Mouse (Mus musculus): ENCODE measurements around the gene Arhgef28.
"Not testable (repeated sequence)": the region's sequence is repeated elsewhere in the genome, so short reads cannot be mapped to it uniquely, and the experiment has no call there.

The Arhgef28 gene

GRCm38 (mm10) chr13:98073190-98073589 lies 133.0 kb downstream of the Arhgef28 start:
- no peak for DNase-seq (ENCODE audit: low spot score in 2 of 2)

GRCm38 (mm10) chr13:98070458-98070857 lies 135.8 kb downstream of the Arhgef28 start:
- no peak for DNase-seq (ENCODE audit: low spot score in 2 of 2)

DNA sequence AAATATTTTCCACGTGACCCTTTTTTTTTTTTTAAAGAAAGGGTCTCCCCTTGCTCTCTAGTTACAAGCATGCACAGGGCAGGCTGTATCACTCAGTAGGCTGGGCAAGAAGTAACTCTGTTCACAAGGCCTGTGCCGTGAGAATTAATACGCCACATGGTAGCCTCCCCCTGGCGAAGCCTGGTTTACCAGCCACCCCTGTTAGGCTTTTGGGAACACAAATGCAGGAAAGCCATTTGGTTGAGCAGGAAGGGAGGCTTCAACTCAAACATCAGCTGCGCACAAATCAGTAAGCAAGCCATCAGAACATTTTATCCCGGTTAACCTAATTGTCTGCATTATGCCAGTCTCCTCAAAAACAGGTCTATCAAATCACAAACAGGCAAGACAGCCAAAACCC lies 136.6 kb downstream of the Arhgef28 start:
- DNase-seq (ENCODE audit: low spot score in 2 of 2): no peak

DNA sequence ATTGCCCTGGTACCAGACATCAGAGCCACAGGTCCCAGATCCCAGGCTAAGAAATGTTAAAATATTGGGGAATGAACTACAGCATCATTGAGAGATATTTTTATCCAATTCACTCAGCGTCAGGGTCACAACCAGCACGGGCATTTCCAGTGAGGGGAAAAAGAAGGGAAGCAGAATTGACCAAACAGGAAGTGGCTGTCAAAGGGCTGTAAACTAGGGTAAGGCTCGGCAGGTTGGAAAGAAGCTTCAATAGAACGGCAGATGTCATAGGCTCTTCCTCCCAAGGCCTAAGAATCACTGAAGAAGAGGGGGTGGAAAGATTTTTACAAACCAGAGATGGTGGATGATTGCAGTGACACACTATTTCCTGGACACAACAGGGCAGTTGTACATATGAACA lies 143.4 kb downstream of the Arhgef28 start:
- no peak for DNase-seq (ENCODE audit: low spot score in 2 of 2)

DNA sequence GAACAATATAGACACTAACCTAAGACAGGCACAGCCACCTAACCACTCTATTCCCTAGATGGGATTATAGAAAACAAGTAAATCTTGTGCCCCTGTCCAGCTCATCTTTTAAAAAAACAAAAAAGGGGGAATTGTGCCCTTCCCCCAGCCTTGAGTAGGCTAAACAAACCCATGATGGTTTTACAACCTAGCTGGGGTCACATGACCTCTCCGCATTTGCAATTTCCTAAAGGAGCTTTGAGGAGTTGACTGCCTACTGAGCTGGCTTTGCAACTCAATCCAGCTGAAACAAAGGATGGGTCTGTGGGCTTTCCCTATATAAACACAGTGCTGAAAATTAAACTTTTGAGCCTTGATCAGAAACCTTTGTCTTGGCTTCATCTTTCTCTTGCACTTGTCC lies 146.1 kb downstream of the Arhgef28 start:
- not testable (repeated sequence) for DNase-seq (ENCODE audit: low spot score in 2 of 2)

- no peak for DNase-seq (ENCODE audit: low spot score in 2 of 2)
Observed at GRCm38 (mm10) chr13:98055194-98055593, 151.0 kb downstream of the Arhgef28 start.

DNA sequence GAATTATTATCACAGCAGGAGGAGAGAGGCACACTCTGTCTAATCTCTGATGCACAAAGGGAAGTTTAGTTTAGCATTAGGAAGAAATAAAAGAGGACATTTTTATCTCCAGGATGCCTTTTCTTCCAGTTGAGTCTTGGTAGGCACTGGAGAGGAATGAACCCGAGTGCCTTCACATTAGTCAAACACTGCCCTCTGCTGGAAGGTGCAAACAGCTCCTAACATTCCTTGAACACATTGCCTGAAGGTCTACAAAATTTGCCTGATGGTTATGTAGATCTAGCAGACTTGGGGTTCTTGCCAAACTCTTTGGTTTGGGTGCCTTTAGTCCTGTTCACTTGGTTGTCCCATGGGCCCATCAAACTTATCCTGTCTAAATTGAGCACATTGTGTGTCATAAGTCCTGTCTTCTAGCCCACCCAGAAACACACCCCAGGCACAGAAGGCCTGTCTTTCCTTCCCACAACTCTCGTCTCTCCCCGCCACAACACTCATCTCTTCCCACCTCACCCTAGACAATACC lies 165.6 kb downstream of the Arhgef28 start:
- peak in 1 of 2 experiments; percentile 58 for DNase-seq (ENCODE audit: low spot score in 2 of 2)

GRCm38 (mm10) chr13:98038731-98039130 lies 167.5 kb downstream of the Arhgef28 start:
- no peak for DNase-seq (ENCODE audit: low spot score in 2 of 2)

- DNase-seq (ENCODE audit: low spot score in 2 of 2): no peak
Observed at GRCm38 (mm10) chr13:98037693-98038092, 168.5 kb downstream of the Arhgef28 start.

DNA sequence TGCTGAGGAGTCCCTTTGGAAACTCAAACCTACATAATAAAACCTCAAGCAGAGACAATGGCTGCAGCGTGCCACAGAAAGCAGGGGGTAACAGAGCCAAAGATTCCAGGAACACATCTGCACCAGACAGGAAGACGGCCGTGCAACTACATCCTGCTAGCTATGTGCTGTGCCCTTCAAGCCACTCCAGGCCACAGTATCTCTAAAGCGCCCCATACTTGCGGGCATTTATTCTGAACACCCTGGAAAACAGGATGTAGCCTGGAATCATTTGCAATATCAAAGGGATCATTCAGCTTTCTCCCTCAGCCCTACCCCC lies 174.6 kb downstream of the Arhgef28 start:
- DNase-seq (ENCODE audit: low spot score in 2 of 2): no peak

DNA sequence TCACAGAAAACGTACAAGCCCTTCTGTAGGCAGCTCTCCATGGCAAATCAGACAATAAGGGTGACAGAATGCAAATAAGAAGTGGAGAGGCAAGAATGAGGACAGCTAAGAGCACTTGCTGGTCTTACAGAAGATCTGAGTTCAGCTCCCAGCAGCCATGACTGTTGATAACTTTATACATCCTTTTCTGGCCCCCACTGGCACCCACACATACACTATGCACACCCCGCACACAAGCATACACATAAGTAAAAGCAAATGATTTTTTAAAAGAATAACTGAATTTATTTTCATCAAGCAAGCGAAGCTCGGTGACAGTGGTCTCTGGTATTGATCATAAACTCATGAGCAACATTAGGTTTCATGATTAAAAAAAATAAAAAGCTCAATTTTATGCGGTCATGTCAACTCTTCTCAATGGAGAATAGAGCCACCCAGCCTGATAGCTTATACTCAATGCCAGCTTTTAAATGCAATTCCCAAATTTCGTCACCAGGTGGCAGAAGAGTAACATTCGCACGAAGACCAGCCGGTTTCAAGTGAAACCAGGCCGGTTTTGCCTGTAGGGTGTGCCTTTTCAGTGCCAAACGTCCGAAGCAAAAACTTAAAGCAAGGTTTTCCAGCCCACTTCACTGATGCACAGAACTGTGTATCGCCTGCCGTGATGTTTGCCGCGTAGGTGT lies 175.1 kb downstream of the Arhgef28 start:
- peak; percentile 60 to 79 for DNase-seq (ENCODE audit: low spot score in 2 of 2)

- no peak for DNase-seq (ENCODE audit: low spot score in 2 of 2)
Observed at GRCm38 (mm10) chr13:98030041-98030440, 176.2 kb downstream of the Arhgef28 start.

DNA sequence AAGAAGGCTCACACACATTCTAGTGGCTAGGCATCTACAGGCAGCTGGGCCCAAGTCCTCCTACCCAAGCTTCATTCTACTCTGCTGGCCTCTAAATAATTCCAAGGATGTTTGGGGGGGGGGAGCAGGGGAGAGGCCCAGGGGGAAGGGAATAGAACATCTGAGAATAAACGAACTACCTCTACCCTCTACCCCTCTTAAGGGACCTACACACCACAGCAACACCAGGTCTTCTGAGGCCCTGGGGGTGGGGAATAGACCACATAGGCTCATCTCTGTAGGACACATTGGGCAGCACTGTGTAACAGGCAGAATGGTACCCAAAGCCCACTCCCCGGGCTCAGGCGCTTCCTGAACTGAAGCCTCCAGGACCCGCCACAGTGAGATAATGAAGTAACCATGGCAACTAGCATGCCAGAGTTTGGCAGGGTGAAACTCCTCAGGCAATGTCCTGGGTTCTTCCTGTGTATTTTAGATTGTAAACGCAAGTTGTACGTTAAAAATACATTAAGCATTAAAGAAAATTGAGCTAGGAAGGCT lies 177.5 kb downstream of the Arhgef28 start:
- no peak for DNase-seq (ENCODE audit: low spot score in 2 of 2)

DNA sequence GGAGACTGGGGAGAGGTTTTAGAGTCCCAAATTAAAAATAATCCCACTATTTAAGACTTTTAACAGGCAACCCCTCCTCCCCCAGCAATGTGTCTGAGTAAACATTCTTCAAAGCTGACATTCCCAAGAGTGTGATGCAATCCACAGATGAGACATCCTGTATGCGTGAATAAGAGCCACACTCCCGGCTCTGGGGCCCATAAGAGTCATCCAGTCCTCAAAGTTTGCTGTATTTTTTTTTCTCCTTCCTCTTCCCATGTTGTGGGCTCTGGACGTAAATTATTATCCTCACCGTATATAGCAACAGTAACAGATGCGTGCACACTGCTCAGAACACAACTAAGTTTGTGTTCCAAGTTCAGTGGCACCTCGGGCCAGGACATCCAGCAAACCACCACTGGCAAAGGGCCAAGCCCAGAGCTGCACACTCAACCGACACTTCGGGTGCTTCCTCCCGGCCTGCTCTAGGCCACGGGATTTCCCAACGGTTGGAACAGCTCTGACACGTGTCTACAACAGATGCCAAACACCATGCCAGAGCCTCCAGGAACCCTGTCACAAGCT lies 178.5 kb downstream of the Arhgef28 start:
- no peak for DNase-seq (ENCODE audit: low spot score in 2 of 2)

GRCm38 (mm10) chr13:98027122-98027521 lies 179.1 kb downstream of the Arhgef28 start:
- DNase-seq (ENCODE audit: low spot score in 2 of 2): no peak

DNA sequence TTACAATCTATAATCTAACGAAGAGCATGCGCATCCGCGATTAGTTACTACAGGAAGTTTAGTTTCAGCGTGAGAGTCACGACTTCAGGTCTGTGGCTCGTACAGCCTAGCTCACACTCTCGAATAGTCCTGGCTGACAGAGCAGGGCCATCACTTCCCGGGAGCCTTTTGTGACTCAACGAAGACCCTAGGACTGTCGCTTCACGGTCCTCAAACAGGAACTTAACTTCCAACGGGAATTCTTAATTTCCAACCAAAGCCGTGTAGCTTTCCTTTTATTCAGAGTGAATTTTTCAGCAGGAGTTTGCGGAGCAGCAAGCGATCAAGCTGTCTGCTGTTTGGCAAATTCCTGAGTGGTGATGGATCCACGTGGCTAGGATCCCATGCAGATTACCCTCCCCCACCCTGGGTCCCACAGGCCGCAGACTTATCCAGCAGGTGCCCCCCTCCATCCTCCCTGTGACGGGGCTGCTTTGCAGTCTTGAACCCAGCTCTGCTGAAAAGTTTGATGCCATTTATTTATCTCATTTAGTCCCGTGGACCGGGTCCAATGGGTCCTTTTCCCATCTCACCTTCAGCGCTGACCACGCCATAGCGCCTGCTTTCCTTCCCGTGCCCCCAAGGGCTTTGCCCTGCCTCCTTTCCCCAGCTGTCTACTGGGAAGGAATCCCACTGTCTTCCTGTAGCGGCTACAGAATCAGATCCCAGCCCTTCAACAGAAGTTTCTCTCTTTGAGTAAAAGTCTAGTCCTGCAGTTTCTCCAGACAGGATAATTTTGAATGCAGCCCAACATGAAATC lies 180.3 kb downstream of the Arhgef28 start:
- DNase-seq (ENCODE audit: low spot score in 2 of 2): no peak

DNA sequence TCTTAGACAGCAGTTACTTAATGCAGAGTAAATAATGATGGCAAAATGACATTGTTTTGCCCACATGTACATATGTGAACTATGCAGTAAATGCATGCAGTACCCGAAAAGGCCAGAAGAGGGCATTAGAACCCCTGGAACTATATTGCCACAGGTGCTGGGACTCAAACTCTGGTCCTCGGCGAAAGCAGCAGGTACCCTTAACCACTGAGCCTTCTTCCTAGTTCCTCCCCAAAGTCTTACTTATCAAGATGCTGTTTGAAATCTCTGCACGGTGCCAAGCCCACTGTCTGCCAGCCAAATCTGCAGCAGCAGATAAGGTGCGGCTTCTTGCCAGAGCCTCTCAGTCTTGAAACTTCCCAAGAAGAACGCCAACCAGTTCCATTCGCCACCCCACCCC lies 181.1 kb downstream of the Arhgef28 start:
- peak in 1 of 2 experiments; percentile 25 for DNase-seq (ENCODE audit: low spot score in 2 of 2)

DNA sequence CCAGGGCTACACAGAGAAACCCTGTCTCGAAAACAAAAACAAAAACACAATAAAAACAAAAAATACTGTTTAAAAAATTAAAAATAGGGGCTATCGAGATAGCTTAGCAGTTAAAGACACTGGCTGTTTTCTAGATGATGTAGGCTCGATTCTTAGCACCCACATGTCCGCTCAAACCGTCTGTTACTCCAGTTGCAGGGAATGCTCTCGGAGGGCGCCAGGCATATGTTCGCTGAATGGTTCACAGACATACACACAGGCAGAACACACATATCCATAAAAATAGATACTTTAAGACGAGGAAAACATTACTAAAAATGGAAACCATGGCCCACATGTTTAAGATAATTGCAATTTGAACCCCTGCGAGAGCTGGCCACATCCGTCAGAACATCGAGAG lies 181.6 kb downstream of the Arhgef28 start:
- DNase-seq (ENCODE audit: low spot score in 2 of 2): no peak

DNA sequence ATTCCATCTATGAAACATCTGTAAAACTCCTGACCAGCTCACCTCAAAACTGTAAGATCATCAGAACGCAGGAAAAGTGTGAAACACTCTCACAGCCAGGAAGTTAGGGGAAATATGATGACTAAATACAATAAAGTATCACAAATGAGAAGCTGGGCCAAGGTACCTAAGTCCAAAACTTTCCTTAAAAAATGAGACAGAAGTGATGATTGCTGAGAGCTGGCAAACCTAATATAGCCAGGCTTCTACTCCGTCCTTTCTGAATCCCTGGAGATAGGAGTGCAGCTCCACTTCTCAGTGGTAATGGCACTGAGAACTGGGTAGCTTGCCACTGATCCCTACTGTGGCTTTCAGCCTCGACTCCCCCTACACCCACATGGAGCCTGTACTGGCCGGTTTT lies 184.3 kb downstream of the Arhgef28 start:
- no peak for DNase-seq (ENCODE audit: low spot score in 2 of 2)

GRCm38 (mm10) chr13:98018837-98019236 lies 187.4 kb downstream of the Arhgef28 start:
- DNase-seq (ENCODE audit: low spot score in 2 of 2): not testable (repeated sequence)

DNA sequence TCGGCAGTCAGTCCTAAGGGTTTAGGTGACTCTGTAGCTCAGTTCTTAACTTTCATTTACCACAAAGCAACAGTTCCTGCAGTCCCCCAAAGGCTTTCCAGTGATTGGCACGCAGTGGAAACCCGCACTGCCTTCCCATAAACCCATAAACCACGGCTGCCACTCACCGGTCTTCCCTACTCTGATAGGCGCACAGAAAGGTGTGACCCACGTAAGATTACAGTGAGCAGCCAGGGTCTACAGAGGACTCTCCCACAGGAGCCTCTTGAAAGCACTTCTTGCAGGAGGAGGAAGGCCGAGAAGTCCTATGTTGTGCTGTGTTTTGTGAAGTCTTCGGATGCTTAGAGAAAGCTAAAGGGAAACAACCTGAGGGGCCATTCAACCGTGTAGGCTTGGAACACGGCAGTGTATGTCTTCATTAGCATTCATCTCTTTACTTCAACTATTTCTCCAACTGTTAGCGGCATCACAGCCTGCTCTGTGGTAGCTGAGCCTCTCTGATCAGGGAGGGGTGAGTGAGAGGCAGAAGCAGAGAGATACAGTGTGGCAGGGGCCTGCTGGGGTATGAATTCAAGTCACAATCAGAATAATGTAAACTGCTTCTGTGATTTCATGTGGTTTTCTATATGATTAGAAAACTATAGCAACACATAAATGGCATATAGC lies 189.2 kb downstream of the Arhgef28 start:
- no peak for DNase-seq (ENCODE audit: low spot score in 2 of 2)
